15 mouse cellular contexts compared by ENCODE assay signal in the genomic region with DNA sequence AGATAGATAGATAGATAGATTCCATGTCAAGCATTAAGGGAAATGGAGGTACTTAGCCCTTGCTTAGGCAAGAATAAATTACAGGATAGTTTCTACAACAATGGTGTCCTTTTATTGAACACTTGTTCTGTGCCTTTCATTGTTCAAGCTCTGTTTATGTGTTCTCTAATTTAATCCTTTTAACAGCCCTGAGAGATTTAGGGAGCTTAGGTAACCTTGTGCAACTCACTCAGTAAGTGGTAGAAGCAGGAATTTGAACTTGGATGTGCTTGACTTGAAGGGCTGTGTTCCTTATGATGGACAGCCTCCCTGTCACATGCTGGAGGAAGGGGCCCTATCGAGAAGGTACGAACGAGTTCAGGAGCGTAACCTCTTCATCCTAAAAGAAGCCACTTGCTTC.
"Had no signal": no experiment of that assay in that cellular context is flagged by ENCODE, and none has a peak within 500 bp of the region (broad histone marks: within the 10 kb centered on the region; RNA-seq: fewer than 3 reads in every experiment).

No protein-coding gene starts in this region.

- DNase-seq: heart, postnatal 10 days; heart, postnatal 14 days; heart, postnatal 36 days; heart, postnatal 4 days; kidney, adult 11 months; kidney, adult 2 months; kidney, adult 8-10 months; kidney, adult 9 months; kidney, postnatal 10 days; kidney, postnatal 14 days; kidney, postnatal 25 days; kidney, postnatal 36 days; kidney, postnatal 4 days; layer of hippocampus, adult 9-11 months; layer of hippocampus, postnatal 36 days had no signal
